Mouse (Mus musculus): ENCODE measurements at regions not wholly inside any gene's neighbourhood (a gene's known extent, or its start where the extent isn't known, plus 50 kb on each side); places are given as distances from the start of the nearest gene placed in this dataset.
A peak's percentile ranks its signal among the peaks of the same experiment; 100 is the strongest.

GRCm38 (mm10) chr5:91262526-91262925 is 123.1 kb downstream of the Areg start:
- peak; percentile 56; the same call in 1 of the 2 replicates for ATAC-seq (ENCODE audit: insufficient read depth, low FRiP score)
- H3K9ac ChIP-seq (ENCODE audit: low read length) = no peak overlapping the region
- 63% methylated on average over 1 of the region's 1 CpGs for WGBS
- no peak overlapping the region for H3K27ac ChIP-seq (ENCODE audit: low read length)
- no peaks in the 10 kb centered on the region for H3K36me3 ChIP-seq (ENCODE audit: control insufficient read depth, insufficient read depth, low read length)
- no peak overlapping the region for H3K4me3 ChIP-seq (replicated peaks; ENCODE audit: low read length)
- no peaks in the 10 kb centered on the region for H3K4me1 ChIP-seq (ENCODE audit: control insufficient read depth, insufficient read depth, low read length)
- no peaks in the 10 kb centered on the region for H3K27me3 ChIP-seq (ENCODE audit: control insufficient read depth, insufficient read depth, low read length)
- H3K9me3 ChIP-seq (replicated peaks; ENCODE audit: control insufficient read depth, low read length) = no peaks in the 10 kb centered on the region
- H3K4me2 ChIP-seq (ENCODE audit: low read depth, low read length) = no peak overlapping the region

- no peaks in the 10 kb centered on the region for H3K4me1 ChIP-seq (ENCODE audit: control insufficient read depth, insufficient read depth, low read length)
- no peaks in the 10 kb centered on the region for H3K36me3 ChIP-seq (ENCODE audit: control insufficient read depth, insufficient read depth, low read length)
- H3K9ac ChIP-seq (ENCODE audit: low read length) = no peak overlapping the region
- no peaks in the 10 kb centered on the region for H3K9me3 ChIP-seq (replicated peaks; ENCODE audit: control insufficient read depth, low read length)
- no peak overlapping the region for H3K27ac ChIP-seq (ENCODE audit: low read length)
- H3K27me3 ChIP-seq (ENCODE audit: control insufficient read depth, insufficient read depth, low read length) = no peaks in the 10 kb centered on the region
- H3K4me3 ChIP-seq (replicated peaks; ENCODE audit: low read length) = no peak overlapping the region
- 63% methylated on average over 1 of the region's 1 CpGs for WGBS
- ATAC-seq (ENCODE audit: insufficient read depth, low FRiP score) = no peak
- no peak overlapping the region for H3K4me2 ChIP-seq (ENCODE audit: low read depth, low read length)
These were observed 131.3 kb downstream of the Areg start for GRCm38 (mm10) chr5:91270747-91271146.

GRCm38 (mm10) chr5:91271416-91271815 is 131.4 kb downstream of the Btc start:
- Histone ChIP-seq H3K9me3 (replicated peaks; ENCODE audit: control insufficient read depth, low read length) (no peaks in the 10 kb centered on the region), H3K27me3 (ENCODE audit: control insufficient read depth, insufficient read depth, low read length) (no peaks in the 10 kb centered on the region), H3K4me3 (replicated peaks; ENCODE audit: low read length) (no peak overlapping the region), H3K9ac (ENCODE audit: low read length) (no peak overlapping the region), H3K4me1 (ENCODE audit: control insufficient read depth, insufficient read depth, low read length) (no peaks in the 10 kb centered on the region), H3K27ac (ENCODE audit: low read length) (no peak overlapping the region), H3K36me3 (ENCODE audit: control insufficient read depth, insufficient read depth, low read length) (no peaks in the 10 kb centered on the region), H3K4me2 (ENCODE audit: low read depth, low read length) (no peak overlapping the region)
- ATAC-seq (ENCODE audit: insufficient read depth, low FRiP score) = no peak

DNA sequence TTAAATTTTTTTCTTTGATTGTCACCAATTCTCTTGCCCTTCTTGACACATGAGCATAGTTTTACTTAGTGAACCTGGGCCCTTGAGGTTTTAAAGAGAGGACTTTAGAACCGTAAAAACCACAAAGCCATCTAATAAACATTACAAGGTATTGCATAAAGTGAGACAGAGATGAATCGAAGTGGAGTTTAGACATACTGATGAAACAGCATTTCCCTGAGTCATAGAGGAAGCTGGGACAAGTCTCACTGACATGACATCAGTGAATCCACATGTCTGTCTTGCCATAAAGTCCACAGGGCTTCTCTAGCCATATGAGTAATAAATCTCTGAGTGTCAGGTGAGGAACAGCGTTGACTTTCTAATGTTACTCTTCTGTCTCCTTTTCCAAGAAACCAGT is 128.4 kb downstream of the Btc start:
- H3K4me3 ChIP-seq (replicated peaks; ENCODE audit: low read length) = no peak overlapping the region
- no peak for ATAC-seq (ENCODE audit: insufficient read depth, low FRiP score)
- H3K9ac ChIP-seq (ENCODE audit: low read length) = no peak overlapping the region
- no peak overlapping the region for H3K4me2 ChIP-seq (ENCODE audit: low read depth, low read length)
- no peaks in the 10 kb centered on the region for H3K27me3 ChIP-seq (ENCODE audit: control insufficient read depth, insufficient read depth, low read length)
- no peaks in the 10 kb centered on the region for H3K36me3 ChIP-seq (ENCODE audit: control insufficient read depth, insufficient read depth, low read length)
- WGBS = 76% methylated on average over 3 of the region's 3 CpGs
- no peak overlapping the region for H3K27ac ChIP-seq (ENCODE audit: low read length)
- H3K9me3 ChIP-seq (replicated peaks; ENCODE audit: control insufficient read depth, low read length) = no peaks in the 10 kb centered on the region
- no peaks in the 10 kb centered on the region for H3K4me1 ChIP-seq (ENCODE audit: control insufficient read depth, insufficient read depth, low read length)

- H3K4me2 ChIP-seq (ENCODE audit: low read depth, low read length) = no peak overlapping the region
- no peaks in the 10 kb centered on the region; the same call in 1 of the 2 replicates for H3K4me1 ChIP-seq (ENCODE audit: control insufficient read depth, insufficient read depth, low read length)
- no peak overlapping the region for H3K4me3 ChIP-seq (replicated peaks; ENCODE audit: low read length)
- H3K36me3 ChIP-seq (ENCODE audit: control insufficient read depth, insufficient read depth, low read length) = no peaks in the 10 kb centered on the region
- no peak overlapping the region for H3K9ac ChIP-seq (ENCODE audit: low read length)
- no peak overlapping the region for H3K27ac ChIP-seq (ENCODE audit: low read length)
- ATAC-seq (ENCODE audit: insufficient read depth, low FRiP score) = no peak
- 62% methylated on average over 3 of the region's 3 CpGs for WGBS
- no peaks in the 10 kb centered on the region for H3K9me3 ChIP-seq (replicated peaks; ENCODE audit: control insufficient read depth, low read length)
- no peaks in the 10 kb centered on the region for H3K27me3 ChIP-seq (ENCODE audit: control insufficient read depth, insufficient read depth, low read length)
These were observed 124.3 kb downstream of the Btc start for GRCm38 (mm10) chr5:91278466-91278865.

- no peaks in the 10 kb centered on the region for H3K27me3 ChIP-seq (ENCODE audit: control insufficient read depth, insufficient read depth, low read length)
- H3K9me3 ChIP-seq (replicated peaks; ENCODE audit: control insufficient read depth, low read length) = no peaks in the 10 kb centered on the region
- no peak overlapping the region for H3K4me3 ChIP-seq (replicated peaks; ENCODE audit: low read length)
- no peak for ATAC-seq (ENCODE audit: insufficient read depth, low FRiP score)
- WGBS = 48% methylated on average over 2 of the region's 2 CpGs
- H3K4me2 ChIP-seq (ENCODE audit: low read depth, low read length) = no peak overlapping the region
- no peaks in the 10 kb centered on the region; the same call in 1 of the 2 replicates for H3K4me1 ChIP-seq (ENCODE audit: control insufficient read depth, insufficient read depth, low read length)
- no peak overlapping the region for H3K9ac ChIP-seq (ENCODE audit: low read length)
- no peaks in the 10 kb centered on the region for H3K36me3 ChIP-seq (ENCODE audit: control insufficient read depth, insufficient read depth, low read length)
- H3K27ac ChIP-seq (ENCODE audit: low read length) = no peak overlapping the region
These were observed 123.3 kb downstream of the Btc start for GRCm38 (mm10) chr5:91279464-91279863.

GRCm38 (mm10) chr5:91282969-91283368 is 119.8 kb downstream of the Btc start:
- 68% methylated on average over 7 of the region's 7 CpGs for WGBS
- Histone ChIP-seq H3K4me1 (ENCODE audit: control insufficient read depth, insufficient read depth, low read length) (no peaks in the 10 kb centered on the region; the same call in 1 of the 2 replicates), H3K9ac (ENCODE audit: low read length) (no peak overlapping the region), H3K27me3 (ENCODE audit: control insufficient read depth, insufficient read depth, low read length) (no peaks in the 10 kb centered on the region), H3K9me3 (replicated peaks; ENCODE audit: control insufficient read depth, low read length) (no peaks in the 10 kb centered on the region), H3K36me3 (ENCODE audit: control insufficient read depth, insufficient read depth, low read length) (no peaks in the 10 kb centered on the region), H3K4me2 (ENCODE audit: low read depth, low read length) (no peak overlapping the region), H3K4me3 (replicated peaks; ENCODE audit: low read length) (no peak overlapping the region), H3K27ac (ENCODE audit: low read length) (no peak overlapping the region)
- ATAC-seq (ENCODE audit: insufficient read depth, low FRiP score) = peak; percentile 79; the same call in 1 of the 2 replicates

- Histone ChIP-seq H3K36me3 (ENCODE audit: control insufficient read depth, insufficient read depth, low read length) (no peaks in the 10 kb centered on the region), H3K4me3 (replicated peaks; ENCODE audit: low read length) (no peak overlapping the region), H3K27me3 (ENCODE audit: control insufficient read depth, insufficient read depth, low read length) (no peaks in the 10 kb centered on the region), H3K4me2 (ENCODE audit: low read depth, low read length) (no peak overlapping the region), H3K27ac (ENCODE audit: low read length) (no peak overlapping the region), H3K9ac (ENCODE audit: low read length) (no peak overlapping the region), H3K4me1 (ENCODE audit: control insufficient read depth, insufficient read depth, low read length) (no peaks in the 10 kb centered on the region), H3K9me3 (replicated peaks; ENCODE audit: control insufficient read depth, low read length) (no peaks in the 10 kb centered on the region)
- 58% methylated on average over 4 of the region's 4 CpGs for WGBS
- ATAC-seq (ENCODE audit: insufficient read depth, low FRiP score) = no peak
These were observed 109.7 kb downstream of the Btc start for GRCm38 (mm10) chr5:91293073-91293472.

GRCm38 (mm10) chr5:91294957-91295356 is 107.8 kb downstream of the Btc start:
- no peak overlapping the region for H3K27ac ChIP-seq (ENCODE audit: low read length)
- no peak overlapping the region for H3K4me2 ChIP-seq (ENCODE audit: low read depth, low read length)
- ATAC-seq (ENCODE audit: insufficient read depth, low FRiP score) = no peak
- H3K36me3 ChIP-seq (ENCODE audit: control insufficient read depth, insufficient read depth, low read length) = no peaks in the 10 kb centered on the region
- no peaks in the 10 kb centered on the region for H3K27me3 ChIP-seq (ENCODE audit: control insufficient read depth, insufficient read depth, low read length)
- no peak overlapping the region for H3K9ac ChIP-seq (ENCODE audit: low read length)
- H3K4me3 ChIP-seq (replicated peaks; ENCODE audit: low read length) = no peak overlapping the region
- WGBS = 88% methylated on average over 3 of the region's 3 CpGs
- no peaks in the 10 kb centered on the region for H3K4me1 ChIP-seq (ENCODE audit: control insufficient read depth, insufficient read depth, low read length)
- no peaks in the 10 kb centered on the region for H3K9me3 ChIP-seq (replicated peaks; ENCODE audit: control insufficient read depth, low read length)

DNA sequence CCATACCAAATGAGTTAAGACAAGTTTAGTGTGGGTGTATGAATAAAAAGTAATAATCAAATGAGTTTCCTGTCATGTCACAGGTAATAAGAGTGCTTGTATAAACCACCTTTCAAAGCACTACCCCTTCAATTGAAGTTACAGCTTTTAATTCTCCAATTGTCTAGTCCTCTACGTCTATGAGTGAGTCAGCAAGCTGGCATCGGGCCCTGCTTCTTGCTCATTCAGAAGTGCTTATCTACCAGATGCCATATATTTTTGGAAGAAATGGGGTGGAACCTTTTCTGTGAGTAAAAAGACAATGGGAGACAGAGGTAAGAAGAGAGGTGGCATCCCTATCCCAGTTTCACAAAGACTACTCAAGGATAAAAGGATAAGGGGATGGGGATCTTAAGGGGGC is 105.7 kb downstream of the Btc start:
- no peak overlapping the region for H3K9ac ChIP-seq (ENCODE audit: low read length)
- 71% methylated on average over 2 of the region's 2 CpGs for WGBS

More for the DNA sequence above, 105.7 kb downstream of the Btc start:
- H3K27ac ChIP-seq (ENCODE audit: low read length) = no peak overlapping the region
- H3K36me3 ChIP-seq (ENCODE audit: control insufficient read depth, insufficient read depth, low read length) = no peaks in the 10 kb centered on the region
- H3K9me3 ChIP-seq (replicated peaks; ENCODE audit: control insufficient read depth, low read length) = no peaks in the 10 kb centered on the region
- H3K4me3 ChIP-seq (replicated peaks; ENCODE audit: low read length) = no peak overlapping the region
- no peak for ATAC-seq (ENCODE audit: insufficient read depth, low FRiP score)
- no peaks in the 10 kb centered on the region for H3K4me1 ChIP-seq (ENCODE audit: control insufficient read depth, insufficient read depth, low read length)
- no peak overlapping the region for H3K4me2 ChIP-seq (ENCODE audit: low read depth, low read length)
- no peaks in the 10 kb centered on the region for H3K27me3 ChIP-seq (ENCODE audit: control insufficient read depth, insufficient read depth, low read length)

Data from stomach, embryonic 16.5 days (tissue).